Mouse (Mus musculus) lung, postnatal 0 days (tissue): ENCODE measurements at regions not wholly inside any gene's neighbourhood (a gene's known extent, or its start where the extent isn't known, plus 50 kb on each side); places are given as distances from the start of the nearest gene placed in this dataset.

Source experiments
- CTCF ChIP-seq: IDR thresholded peaks from 2 replicates; pipeline ENCODE4 v1.5.1; 2016; ENCODE audit warnings: antibody characterized with exemption, mild to moderate bottlenecking
- EP300 ChIP-seq: IDR thresholded peaks from 2 replicates; pipeline ENCODE4 v1.6.1; 2016; ENCODE audit warnings: antibody characterized with exemption, mild to moderate bottlenecking, control low read depth

DNA sequence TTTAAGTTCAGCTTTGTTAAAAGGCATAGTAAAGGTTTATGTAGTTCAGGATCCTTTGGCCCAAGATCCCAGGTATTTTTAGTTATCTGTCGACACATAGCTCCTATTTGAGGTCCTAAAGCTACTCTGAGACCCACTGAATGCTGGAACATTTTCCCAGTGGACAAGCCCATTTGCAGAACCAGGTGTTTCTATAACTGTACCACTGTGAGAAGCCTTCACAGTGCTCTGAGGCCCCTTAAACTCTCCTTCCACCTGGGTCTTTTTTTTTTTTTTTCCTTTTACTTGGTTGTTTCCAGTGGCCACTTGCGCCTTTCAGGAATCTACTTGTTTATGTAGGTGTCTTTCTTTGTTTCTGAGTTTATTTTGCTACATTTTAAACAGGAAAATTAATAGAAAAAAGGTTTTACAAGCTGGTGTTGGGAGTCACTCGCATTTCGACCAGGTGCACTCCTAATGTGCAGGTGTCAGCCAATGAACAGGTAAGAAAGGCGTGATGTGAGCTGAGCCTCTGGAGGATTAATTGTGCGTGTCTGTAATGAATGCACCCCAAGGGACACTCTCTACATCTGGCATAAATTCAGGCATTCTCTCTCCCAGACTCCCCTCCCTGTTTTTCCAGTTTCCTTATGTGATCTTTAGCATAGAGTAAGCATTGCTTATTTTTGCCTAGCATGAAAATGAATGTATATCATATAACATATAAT, 310.3 kb upstream of the Hand2 start:
- TF ChIP-seq CTCF: no peak
- TF ChIP-seq EP300: no peak
